Mouse (Mus musculus): ENCODE results near the gene Pls3.
A peak's percentile ranks its signal among the peaks of the same experiment; 100 is the strongest.
"Not testable (repeated sequence)": the region's sequence is repeated elsewhere in the genome, so short reads cannot be mapped to it uniquely, and the experiment has no call there.

Pls3 gene

GRCm38 (mm10) chrX:75764794-75765328 is 110.1 kb downstream of the Pls3 start:
- no peak for DNase-seq

- peak; percentile 49 for DNase-seq
Measured at GRCm38 (mm10) chrX:75764135-75764793, 110.7 kb downstream of the Pls3 start.

- DNase-seq = not testable (repeated sequence)
Measured at GRCm38 (mm10) chrX:75759461-75759860, 115.5 kb downstream of the Pls3 start.

GRCm38 (mm10) chrX:75759036-75759435 is 115.9 kb downstream of the Pls3 start:
- DNase-seq = not testable (repeated sequence)

- DNase-seq = not testable (repeated sequence)
Measured at GRCm38 (mm10) chrX:75757966-75758365, 117.0 kb downstream of the Pls3 start.

GRCm38 (mm10) chrX:75754531-75754930 is 120.5 kb downstream of the Pls3 start:
- DNase-seq = not testable (repeated sequence)

GRCm38 (mm10) chrX:75750126-75750725 is 124.8 kb downstream of the Pls3 start:
- not testable (repeated sequence) for DNase-seq

- not testable (repeated sequence) for DNase-seq
Measured at GRCm38 (mm10) chrX:75749312-75749711, 125.7 kb downstream of the Pls3 start.

GRCm38 (mm10) chrX:75744466-75744865 is 130.5 kb downstream of the Pls3 start:
- DNase-seq = not testable (repeated sequence)

GRCm38 (mm10) chrX:75739464-75739863 is 135.5 kb downstream of the Pls3 start:
- DNase-seq = not testable (repeated sequence)
